Mouse (Mus musculus) lung, adult 10 weeks (tissue): Measurements from ENCODE around the gene Omd. TPM values are rescaled to one million over a fixed set of nuclear protein-coding genes. Genes with fewer than 3 reads are reported as not detected.

Experiments
- polyA plus RNA-seq: library from polyadenylated mRNA; stranded (reverse); fragments of 350-450 nt; fragmentation: Illumina TruSeq; extraction: RNeasy Lipid Tissue Mini Kit (QIAGEN cat#74804); gene quantifications from one replicate; pipeline ENCODE4 v1.2.3, GENCODE M21; 2014; ENCODE audit warnings: low read depth, low replicate concordance; ENCODE audit not compliant: insufficient read depth

The Omd gene
- 2.6 TPM for polyA plus RNA-seq

GRCm38 (mm10) chr13:49581541-49582530 is at the start of gene Omd:
Omd (plus strand) TSS chr13:49582462.

GRCm38 (mm10) chr13:49544279-49544678 is 38.0 kb upstream of the Omd start, which contains the start of gene Aspn:
Aspn (plus strand) TSS chr13:49544443.

DNA sequence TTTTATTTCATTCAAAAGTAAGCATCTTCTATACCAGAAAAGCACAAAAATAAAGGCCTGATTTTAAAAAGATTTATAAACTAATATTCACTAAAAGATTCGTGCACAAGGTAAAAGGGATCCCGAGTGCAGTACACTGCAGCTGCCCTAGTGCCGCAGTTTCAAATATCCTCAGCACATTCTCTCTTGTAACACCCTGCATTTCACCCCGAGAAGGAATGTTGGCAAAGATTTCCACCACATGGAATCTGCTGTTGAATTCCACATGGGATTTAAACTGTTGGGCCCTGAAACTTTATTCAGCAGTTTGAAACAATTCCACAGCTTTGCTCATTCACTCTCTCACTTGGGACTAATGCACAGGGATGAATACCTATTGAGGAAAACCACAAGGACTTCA is 25.5 kb downstream of the Omd start, which contains the start of gene Ogn:
TSS of gene Ogn (plus strand) at position 333 of the 400 bp plus-strand sequence.

Other genes with a start within 250 kb of the Omd start
- 28.4 TPM for gene Bicd2, start 240.9 kb upstream of the Omd start, polyA plus RNA-seq
- gene Ippk, start 161.2 kb upstream of the Omd start, polyA plus RNA-seq = 8.8 TPM
- not detected for gene Tes3-ps, start 89.1 kb upstream of the Omd start, polyA plus RNA-seq
- gene Ecm2, start 77.7 kb upstream of the Omd start, polyA plus RNA-seq = 10.1 TPM
- 13.5 TPM for gene Aspn, start 38.0 kb upstream of the Omd start, polyA plus RNA-seq
- gene Ogn, start 25.6 kb downstream of the Omd start, polyA plus RNA-seq = 173 TPM
- 0.85 TPM for gene Cenpp, start 70.3 kb downstream of the Omd start, polyA plus RNA-seq
- 5.1 TPM for gene Nol8, start 70.6 kb downstream of the Omd start, polyA plus RNA-seq
- 8.7 TPM for gene Iars, start 99.6 kb downstream of the Omd start, polyA plus RNA-seq
- gene Gm30302, start 216.5 kb downstream of the Omd start, polyA plus RNA-seq = not detected